ENCODE assay signal across 27 mouse cellular contexts in genomic region chr4:25141259-25141658, GRCm38 (mm10).
DNase-seq lines count a peak whose midpoint lies in the region; ATAC-seq lines count a peak whose summit lies in the region.
"Had no signal": no experiment of that assay in that cellular context is flagged by ENCODE, and none has a peak within 500 bp of the region (broad histone marks: within the 10 kb centered on the region; RNA-seq: fewer than 3 reads in every experiment).

No protein-coding gene starts in this region.

- WGBS in midbrain, embryonic 11.5 days = 69% methylated on average over 1 of the region's 1 CpGs
- WGBS in midbrain, embryonic 13.5 days = 72% methylated on average over 1 of the region's 1 CpGs
- WGBS in forebrain, embryonic 13.5 days = 78% methylated on average over 1 of the region's 1 CpGs

- no peak overlapping the region for H3K9ac ChIP-seq in midbrain, embryonic 11.5 days (ENCODE audit: low read length)
- H3K9ac ChIP-seq in midbrain, embryonic 13.5 days (replicated peaks) = no peak overlapping the region
- no peak overlapping the region for H3K9ac ChIP-seq in forebrain, embryonic 13.5 days
- H3K9ac ChIP-seq: forebrain, postnatal 0 days; heart, embryonic 13.5 days; hindbrain, embryonic 14.5 days had no signal

- no peak for ATAC-seq in midbrain, embryonic 11.5 days (ENCODE audit: low FRiP score)
- ATAC-seq in midbrain, embryonic 13.5 days = no peak
- no peak for ATAC-seq in forebrain, embryonic 13.5 days
- ATAC-seq: forebrain, embryonic 14.5 days; forebrain, postnatal 0 days; hindbrain, postnatal 0 days; inflammation-experienced regulatory T-cells, adult 6 months; Patski had no signal

- no peaks in the 10 kb centered on the region for H3K4me1 ChIP-seq in midbrain, embryonic 11.5 days (ENCODE audit: control insufficient read depth, insufficient read depth, low read length)
- H3K4me1 ChIP-seq in midbrain, embryonic 13.5 days (replicated peaks) = no peaks in the 10 kb centered on the region
- H3K4me1 ChIP-seq in forebrain, embryonic 13.5 days = no peaks in the 10 kb centered on the region
- H3K4me1 ChIP-seq: forebrain, embryonic 10.5 days; heart, embryonic 10.5 days; heart, embryonic 13.5 days had no signal

- H3K4me3 ChIP-seq in midbrain, embryonic 11.5 days (ENCODE audit: low read depth, low read length) = no peak overlapping the region
- H3K4me3 ChIP-seq in midbrain, embryonic 13.5 days (replicated peaks) = no peak overlapping the region
- H3K4me3 ChIP-seq in forebrain, embryonic 13.5 days = no peak overlapping the region
- H3K4me3 ChIP-seq: forebrain, embryonic 10.5 days; heart, adult 2 months; heart, embryonic 10.5 days; heart, embryonic 13.5 days had no signal

- H3K9me3 ChIP-seq in midbrain, embryonic 11.5 days (ENCODE audit: control insufficient read depth, low read length) = no peaks in the 10 kb centered on the region
- H3K9me3 ChIP-seq in midbrain, embryonic 13.5 days = no peaks in the 10 kb centered on the region
- H3K9me3 ChIP-seq in forebrain, embryonic 13.5 days (replicated peaks) = peaks cover 5% of the 10 kb centered on the region; the same call in 1 of the 2 replicates
- H3K9me3 ChIP-seq: forebrain, embryonic 10.5 days; G1E had no signal

- H3K27ac ChIP-seq in midbrain, embryonic 11.5 days (ENCODE audit: low read depth, low read length) = no peak overlapping the region
- no peak overlapping the region for H3K27ac ChIP-seq in midbrain, embryonic 13.5 days
- H3K27ac ChIP-seq in forebrain, embryonic 13.5 days = no peak overlapping the region
- H3K27ac ChIP-seq: forebrain, embryonic 10.5 days; heart, adult 2 months; heart, embryonic 10.5 days; heart, embryonic 13.5 days; hindbrain, embryonic 14.5 days; hindbrain, postnatal 0 days had no signal

- no peak overlapping the region for H3K4me2 ChIP-seq in midbrain, embryonic 11.5 days
- no peak overlapping the region for H3K4me2 ChIP-seq in midbrain, embryonic 13.5 days (replicated peaks)
- no peak overlapping the region for H3K4me2 ChIP-seq in forebrain, embryonic 13.5 days
- H3K4me2 ChIP-seq: heart, embryonic 13.5 days; hindbrain, embryonic 14.5 days had no signal

- peak; percentile 20 for DNase-seq in layer of hippocampus, adult 11-12 months (ENCODE audit: low spot score)
- DNase-seq in layer of hippocampus, adult 9-10 months (ENCODE audit: low spot score) = no peak
- DNase-seq in midbrain, embryonic 11.5 days (ENCODE audit: low spot score, missing footprints) = peak; percentile 39
- peak; percentile 16 for DNase-seq in telencephalon, adult 2 months (ENCODE audit: low read depth, low spot score)
- DNase-seq: adrenal gland, postnatal 25 days; B cell, adult 2 months; cerebellum, adult 18-20 months; cerebellum, adult 9-10 months; cerebellum, postnatal 14 days; forebrain, postnatal 0 days; gastrocnemius, postnatal 10 days; gastrocnemius, postnatal 36 days; heart, adult 2 months; heart, postnatal 14 days; heart, postnatal 4 days had no signal

- no peaks in the 10 kb centered on the region for H3K36me3 ChIP-seq in midbrain, embryonic 11.5 days (ENCODE audit: control insufficient read depth, insufficient read depth, low read length)
- H3K36me3 ChIP-seq in midbrain, embryonic 13.5 days = no peaks in the 10 kb centered on the region
- H3K36me3 ChIP-seq in forebrain, embryonic 13.5 days (ENCODE audit: poor library complexity, severe bottlenecking) = no peaks in the 10 kb centered on the region
- H3K36me3 ChIP-seq: forebrain, embryonic 10.5 days; G1E; heart, embryonic 10.5 days; heart, embryonic 13.5 days had no signal

- H3K27me3 ChIP-seq in midbrain, embryonic 11.5 days (ENCODE audit: control insufficient read depth, insufficient read depth, low read length) = no peaks in the 10 kb centered on the region
- H3K27me3 ChIP-seq in midbrain, embryonic 13.5 days = no peaks in the 10 kb centered on the region
- H3K27me3 ChIP-seq in forebrain, embryonic 13.5 days = no peaks in the 10 kb centered on the region
- H3K27me3 ChIP-seq: CH12.LX; heart, embryonic 13.5 days; Patski had no signal
